Mouse (Mus musculus): ENCODE measurements around the gene Hist1h4n. TPM values are rescaled to one million over a fixed set of nuclear protein-coding genes. Genes with fewer than 3 reads are reported as not detected.

The Hist1h4n gene
- 20.7 and 25.5 TPM in 2 replicates for polyA plus RNA-seq (2012; rRNA removed; ENCODE audit: low replicate concordance)

DNA sequence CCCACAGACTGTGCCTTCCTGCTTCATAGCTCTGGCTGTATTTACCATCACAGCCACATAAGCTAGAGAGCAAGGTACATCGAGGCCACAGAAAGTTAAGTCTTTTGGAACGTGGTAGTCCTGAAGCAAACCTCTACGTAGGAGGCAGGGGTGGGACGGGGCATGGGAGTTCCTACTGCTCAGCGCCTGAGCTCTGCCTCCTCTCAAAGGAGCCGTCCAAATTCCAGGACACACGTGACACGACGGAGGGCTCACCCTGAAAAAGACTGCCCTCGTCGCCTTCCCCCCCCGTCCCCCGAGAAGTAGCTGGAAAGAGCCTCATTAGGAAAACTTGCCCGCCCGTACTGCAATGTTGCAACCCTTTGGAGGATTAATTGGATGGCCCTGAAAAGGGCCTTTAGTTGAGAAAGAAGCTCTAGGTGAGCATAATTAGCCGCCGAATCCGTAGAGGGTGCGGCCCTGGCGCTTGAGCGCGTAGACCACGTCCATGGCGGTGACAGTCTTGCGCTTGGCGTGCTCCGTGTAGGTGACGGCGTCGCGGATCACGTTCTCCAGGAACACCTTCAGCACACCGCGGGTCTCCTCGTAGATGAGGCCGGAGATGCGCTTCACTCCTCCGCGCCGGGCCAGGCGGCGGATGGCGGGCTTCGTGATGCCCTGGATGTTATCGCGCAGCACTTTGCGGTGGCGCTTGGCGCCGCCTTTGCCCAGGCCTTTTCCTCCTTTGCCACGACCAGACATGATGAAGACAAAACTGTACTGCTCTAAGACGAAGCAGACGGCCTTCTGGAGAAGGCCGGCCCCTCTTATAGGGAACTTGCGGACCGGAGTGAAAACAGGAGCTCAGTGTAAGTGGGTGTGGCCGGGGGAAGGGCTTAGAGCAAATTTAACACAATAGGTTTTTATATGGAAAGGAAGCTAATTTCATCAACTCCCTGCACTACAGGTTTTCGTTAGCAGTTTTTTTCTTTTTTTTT, at the start of gene Hist1h4n:
Gene Hist1h4n, minus strand, starts transcription at position 779 of the 977 bp plus-strand sequence.

DNA sequence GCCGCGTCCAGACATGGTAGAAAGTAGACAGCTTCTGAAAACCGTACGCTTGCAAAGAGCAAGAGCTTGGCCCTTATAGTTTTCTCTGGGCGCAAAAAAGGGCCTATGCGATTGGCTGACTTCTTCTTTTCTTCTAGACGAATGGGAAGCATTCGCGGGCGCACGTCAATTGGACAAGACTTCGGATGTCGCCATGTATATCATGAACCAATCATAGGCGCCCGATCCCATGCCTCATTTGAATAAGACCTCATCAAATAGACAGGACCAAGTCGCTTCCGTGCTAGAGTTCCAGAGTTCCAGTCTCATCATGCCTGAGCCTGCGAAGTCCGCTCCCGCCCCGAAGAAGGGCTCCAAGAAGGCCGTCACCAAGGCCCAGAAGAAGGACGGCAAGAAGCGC, 1.5 kb upstream of the Hist1h4n start, which contains the start of the genes Hist1h2ap and Hist1h2br:
Gene Hist1h2ap, minus strand, starts transcription at position 47 of the 400 bp plus-strand sequence.
Gene Hist1h2br, plus strand, starts transcription at position 283 of the 400 bp plus-strand sequence.

DNA sequence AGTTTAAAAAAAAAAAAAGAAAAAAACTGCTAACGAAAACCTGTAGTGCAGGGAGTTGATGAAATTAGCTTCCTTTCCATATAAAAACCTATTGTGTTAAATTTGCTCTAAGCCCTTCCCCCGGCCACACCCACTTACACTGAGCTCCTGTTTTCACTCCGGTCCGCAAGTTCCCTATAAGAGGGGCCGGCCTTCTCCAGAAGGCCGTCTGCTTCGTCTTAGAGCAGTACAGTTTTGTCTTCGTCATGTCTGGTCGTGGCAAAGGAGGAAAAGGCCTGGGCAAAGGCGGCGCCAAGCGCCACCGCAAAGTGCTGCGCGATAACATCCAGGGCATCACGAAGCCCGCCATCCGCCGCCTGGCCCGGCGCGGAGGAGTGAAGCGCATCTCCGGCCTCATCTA, 20.5 kb downstream of the Hist1h4n start, which contains the start of gene Hist1h4m:
Gene Hist1h4m, plus strand, starts transcription at position 208 of the 400 bp plus-strand sequence.

DNA sequence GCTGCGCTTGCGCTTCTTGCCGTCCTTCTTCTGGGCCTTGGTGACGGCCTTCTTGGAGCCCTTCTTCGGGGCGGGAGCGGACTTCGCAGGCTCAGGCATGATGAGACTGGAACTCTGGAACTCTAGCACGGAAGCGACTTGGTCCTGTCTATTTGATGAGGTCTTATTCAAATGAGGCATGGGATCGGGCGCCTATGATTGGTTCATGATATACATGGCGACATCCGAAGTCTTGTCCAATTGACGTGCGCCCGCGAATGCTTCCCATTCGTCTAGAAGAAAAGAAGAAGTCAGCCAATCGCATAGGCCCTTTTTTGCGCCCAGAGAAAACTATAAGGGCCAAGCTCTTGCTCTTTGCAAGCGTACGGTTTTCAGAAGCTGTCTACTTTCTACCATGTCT, 21.9 kb downstream of the Hist1h4n start, which contains the start of the genes Hist1h2bq and Hist1h2ao:
Gene Hist1h2bq, minus strand, starts transcription at position 125 of the 400 bp plus-strand sequence.
Gene Hist1h2ao, plus strand, starts transcription at position 393 of the 400 bp plus-strand sequence.

DNA sequence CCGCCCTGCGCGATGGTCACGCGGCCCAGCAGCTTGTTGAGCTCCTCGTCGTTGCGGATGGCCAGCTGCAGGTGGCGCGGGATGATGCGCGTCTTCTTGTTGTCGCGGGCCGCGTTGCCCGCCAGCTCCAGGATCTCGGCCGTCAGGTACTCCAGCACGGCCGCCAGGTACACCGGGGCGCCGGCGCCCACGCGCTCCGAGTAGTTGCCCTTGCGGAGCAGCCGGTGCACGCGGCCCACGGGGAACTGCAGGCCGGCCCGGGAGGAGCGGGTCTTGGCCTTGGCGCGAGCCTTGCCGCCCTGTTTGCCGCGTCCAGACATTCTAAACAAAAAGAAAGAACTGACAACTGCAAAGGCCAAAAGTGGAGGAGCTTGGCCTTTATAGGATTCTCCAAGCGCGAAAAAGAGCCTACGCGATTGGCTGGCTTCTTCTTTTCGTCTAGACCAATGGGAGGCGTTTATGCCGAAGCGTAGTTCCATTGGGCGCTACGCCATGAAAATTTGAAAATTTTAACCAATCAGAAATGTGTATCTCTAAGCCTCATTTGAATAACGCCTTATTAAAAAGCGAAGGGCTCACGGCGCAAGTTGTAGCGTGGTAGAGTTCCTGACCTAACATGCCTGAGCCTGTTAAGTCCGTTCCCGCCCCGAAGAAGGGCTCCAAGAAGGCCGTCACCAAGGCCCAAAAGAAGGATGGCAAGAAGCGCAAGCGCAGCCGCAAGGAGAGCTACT, 44.9 kb downstream of the Hist1h4n start, which contains the start of the genes Hist1h2an and Hist1h2bp:
Gene Hist1h2an, minus strand, starts transcription at position 320 of the 731 bp plus-strand sequence.
Gene Hist1h2bp, plus strand, starts transcription at position 563 of the 731 bp plus-strand sequence.

DNA sequence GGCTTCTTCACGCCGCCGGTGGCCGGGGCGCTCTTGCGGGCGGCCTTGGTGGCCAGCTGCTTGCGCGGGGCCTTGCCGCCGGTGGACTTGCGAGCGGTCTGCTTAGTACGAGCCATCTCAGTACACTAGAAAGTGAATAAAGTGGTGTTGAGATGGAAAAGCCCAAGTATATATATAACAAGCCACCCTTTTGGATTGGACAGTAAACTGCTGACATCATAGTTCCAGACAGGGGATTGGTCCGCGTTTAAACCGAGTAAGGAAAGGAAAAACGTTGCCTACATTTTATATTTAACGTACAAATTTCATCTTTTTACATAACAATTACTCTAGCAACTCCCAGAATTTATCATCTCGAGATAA, 48.8 kb downstream of the Hist1h4n start, which contains the start of gene Hist1h3i:
Gene Hist1h3i, minus strand, starts transcription at position 116 of the 363 bp plus-strand sequence.

Other genes starting within 250 kb of the Hist1h4n start
- not detected in 2 replicates for gene Olfr1362, start 218.2 kb downstream of the Hist1h4n start, polyA plus RNA-seq (2012; rRNA removed; ENCODE audit: low replicate concordance)
- gene Olfr11, start 189.7 kb downstream of the Hist1h4n start, polyA plus RNA-seq (2012; rRNA removed; ENCODE audit: low replicate concordance): not detected in 2 replicates
- not detected in 2 replicates for gene Olfr1361, start 168.8 kb downstream of the Hist1h4n start, polyA plus RNA-seq (2012; rRNA removed; ENCODE audit: low replicate concordance)
- gene Olfr1360, start 154.8 kb downstream of the Hist1h4n start, polyA plus RNA-seq (2012; rRNA removed; ENCODE audit: low replicate concordance): not detected in 2 replicates
- gene Olfr1359, start 134.1 kb downstream of the Hist1h4n start, polyA plus RNA-seq (2012; rRNA removed; ENCODE audit: low replicate concordance): not detected in 2 replicates
- gene Hist1h2bl, start 116.1 kb downstream of the Hist1h4n start, polyA plus RNA-seq (2012; rRNA removed; ENCODE audit: low replicate concordance): 7.5 and 8.8 TPM in 2 replicates
- gene Hist1h2ai, start 115.8 kb downstream of the Hist1h4n start, polyA plus RNA-seq (2012; rRNA removed; ENCODE audit: low replicate concordance): 13.1 and 96.4 TPM in 2 replicates
- 70.2 and 104 TPM in 2 replicates for gene Hist1h3h, start 114.5 kb downstream of the Hist1h4n start, polyA plus RNA-seq (2012; rRNA removed; ENCODE audit: low replicate concordance)
- 3.8 and 7.0 TPM in 2 replicates for gene Hist1h2bm, start 110.2 kb downstream of the Hist1h4n start, polyA plus RNA-seq (2012; rRNA removed; ENCODE audit: low replicate concordance)
- gene Hist1h4j, start 97.1 kb downstream of the Hist1h4n start, polyA plus RNA-seq (2012; rRNA removed; ENCODE audit: low replicate concordance): 3.1 and 3.3 TPM in 2 replicates
- gene Hist1h4k, start 81.7 kb downstream of the Hist1h4n start, polyA plus RNA-seq (2012; rRNA removed; ENCODE audit: low replicate concordance): 26.4 and 32.3 TPM in 2 replicates
- gene Hist1h2ak, start 78.4 kb downstream of the Hist1h4n start, polyA plus RNA-seq (2012; rRNA removed; ENCODE audit: low replicate concordance): 28.1 and 60.3 TPM in 2 replicates
- gene Hist1h2bn, start 78.1 kb downstream of the Hist1h4n start, polyA plus RNA-seq (2012; rRNA removed; ENCODE audit: low replicate concordance): 10.3 and 18.9 TPM in 2 replicates
- 1.6 and 2.1 TPM in 2 replicates for gene Hist1h1b, start 51.6 kb downstream of the Hist1h4n start, polyA plus RNA-seq (2012; rRNA removed; ENCODE audit: low replicate concordance)
- gene Hist1h3i, start 48.8 kb downstream of the Hist1h4n start, polyA plus RNA-seq (2012; rRNA removed; ENCODE audit: low replicate concordance): 76.2 and 99.7 TPM in 2 replicates
- gene Hist1h2an, start 45.0 kb downstream of the Hist1h4n start, polyA plus RNA-seq (2012; rRNA removed; ENCODE audit: low replicate concordance): 8.4 and 153 TPM in 2 replicates
- 2.6 and 4.6 TPM in 2 replicates for gene Hist1h2bp, start 44.7 kb downstream of the Hist1h4n start, polyA plus RNA-seq (2012; rRNA removed; ENCODE audit: low replicate concordance)
- gene Hist1h2bq, start 22.0 kb downstream of the Hist1h4n start, polyA plus RNA-seq (2012; rRNA removed; ENCODE audit: low replicate concordance): 23.5 and 27.4 TPM in 2 replicates
- not detected in 2 replicates for gene Hist1h2ao, start 21.7 kb downstream of the Hist1h4n start, polyA plus RNA-seq (2012; rRNA removed; ENCODE audit: low replicate concordance)
- 1.3 and 6.9 TPM in 2 replicates for gene Hist1h4m, start 20.4 kb downstream of the Hist1h4n start, polyA plus RNA-seq (2012; rRNA removed; ENCODE audit: low replicate concordance)
- 223 and 1,937 TPM in 2 replicates for gene Hist1h2ap, start 1.3 kb upstream of the Hist1h4n start, polyA plus RNA-seq (2012; rRNA removed; ENCODE audit: low replicate concordance)
- gene Hist1h2br, start 1.5 kb upstream of the Hist1h4n start, polyA plus RNA-seq (2012; rRNA removed; ENCODE audit: low replicate concordance): 22.5 and 29.8 TPM in 2 replicates
- 0.14 and 0.51 TPM in 2 replicates for gene Zfp184, start 112.9 kb upstream of the Hist1h4n start, polyA plus RNA-seq (2012; rRNA removed; ENCODE audit: low replicate concordance)
- not detected in 2 replicates for gene Pom121l2, start 149.0 kb upstream of the Hist1h4n start, polyA plus RNA-seq (2012; rRNA removed; ENCODE audit: low replicate concordance)
- gene Prss16, start 177.5 kb upstream of the Hist1h4n start, polyA plus RNA-seq (2012; rRNA removed; ENCODE audit: low replicate concordance): 1.4 and 2.5 TPM in 2 replicates
- gene Hist1h2ah, start 203.4 kb upstream of the Hist1h4n start, polyA plus RNA-seq (2012; rRNA removed; ENCODE audit: low replicate concordance): 34.5 and 86.3 TPM in 2 replicates
- 17.4 and 23.1 TPM in 2 replicates for gene Hist1h2bk, start 203.7 kb upstream of the Hist1h4n start, polyA plus RNA-seq (2012; rRNA removed; ENCODE audit: low replicate concordance)
- gene Hist1h4i, start 209.2 kb upstream of the Hist1h4n start, polyA plus RNA-seq (2012; rRNA removed; ENCODE audit: low replicate concordance): 4.0 and 9.6 TPM in 2 replicates
- 6.2 and 30.8 TPM in 2 replicates for gene Hist1h2ag, start 210.7 kb upstream of the Hist1h4n start, polyA plus RNA-seq (2012; rRNA removed; ENCODE audit: low replicate concordance)
- 19.4 and 20.7 TPM in 2 replicates for gene Hist1h2bj, start 211.0 kb upstream of the Hist1h4n start, polyA plus RNA-seq (2012; rRNA removed; ENCODE audit: low replicate concordance)

All from duodenum, adult 2 months (tissue).